Mouse (Mus musculus) bone marrow, adult 2 months (tissue): ENCODE results near the gene 2310050C09Rik. TPM values are rescaled to one million over a fixed set of nuclear protein-coding genes. Genes with fewer than 3 reads are reported as not detected.

Source experiments
- H3K27ac ChIP-seq: fragments of 200-500 bp; 2 replicates; pipeline ENCODE4 v1.5.1; 2012; ENCODE audit warnings: low read depth, mild to moderate bottlenecking, control low read depth, inconsistent platforms, low read length; ENCODE audit not compliant: control insufficient read depth, poor library complexity, insufficient read depth
- H3K4me1 ChIP-seq: fragments of 200-500 bp; 2 replicates; pipeline ENCODE4 v1.6.1; 2011; ENCODE audit warnings: low read length; ENCODE audit not compliant: control insufficient read depth, insufficient read depth
- H3K4me3 ChIP-seq: fragments of 200-500 bp; replicated peaks from 2 replicates; pipeline ENCODE3; 2011; ENCODE audit warnings: mild to moderate bottlenecking, low read depth, low read length, control low read depth; ENCODE audit not compliant: control insufficient read depth
- CTCF ChIP-seq: fragments of 200-500 bp; IDR thresholded peaks from 2 replicates; pipeline ENCODE4 v1.5.1; 2011; ENCODE audit warnings: low read length, control low read depth; ENCODE audit not compliant: control insufficient read depth, insufficient read depth
- POLR2A ChIP-seq: fragments of 200-500 bp; IDR thresholded peaks from 2 replicates; pipeline ENCODE4 v1.6.1; 2011; ENCODE audit warnings: low read depth, mild to moderate bottlenecking, control low read depth, low read length, borderline replicate concordance; ENCODE audit not compliant: control insufficient read depth
- WGBS: fragments of 180-500 bp; shearing (Covaris S2); methylation state at CpG from one replicate; pipeline ENCODE4 v1.1.7; 2018; 5-methylcytosine and 5-hydroxymethylcytosine counted together
- polyA plus RNA-seq: library from polyadenylated mRNA; stranded (reverse); fragments of >200 nt; gene quantifications from 2 replicates; pipeline ENCODE4 v1.2.4, GENCODE M21; 2011; ENCODE audit warnings: low replicate concordance; ENCODE audit not compliant: missing spikeins, insufficient read depth, insufficient read length

2310050C09Rik gene
- not detected in 2 replicates for polyA plus RNA-seq

DNA sequence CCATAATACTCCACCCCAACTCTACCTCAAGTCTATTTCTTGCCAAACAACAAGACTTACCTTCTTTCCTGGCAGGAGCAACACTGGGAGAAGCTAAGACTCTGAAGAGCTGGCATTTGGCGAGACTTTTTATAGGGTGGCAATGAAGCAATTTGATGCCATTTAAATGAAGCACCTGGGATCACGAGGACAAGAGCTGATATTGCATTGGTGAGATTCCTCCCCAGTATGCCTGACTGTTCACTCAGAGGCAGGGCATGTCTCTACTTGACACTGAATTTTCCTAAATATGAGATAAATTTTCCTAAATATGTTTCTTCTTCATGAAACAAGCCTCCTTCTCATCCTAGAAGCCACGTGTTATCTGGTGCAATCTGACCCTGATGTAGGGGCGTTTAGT, at the start of gene 2310050C09Rik:
Gene 2310050C09Rik (minus strand): TSS at position 101 of the 400 bp plus-strand sequence.
- Histone ChIP-seq H3K4me3 (no peak within 1 kb of the TSS), H3K27ac (no peak within 1 kb of the TSS), H3K4me1 (no peaks in the 10 kb centered on the region)
- WGBS, result 69% methylated on average over 4 of the region's 4 CpGs
- TF ChIP-seq POLR2A (no peak), CTCF (no peak)

DNA sequence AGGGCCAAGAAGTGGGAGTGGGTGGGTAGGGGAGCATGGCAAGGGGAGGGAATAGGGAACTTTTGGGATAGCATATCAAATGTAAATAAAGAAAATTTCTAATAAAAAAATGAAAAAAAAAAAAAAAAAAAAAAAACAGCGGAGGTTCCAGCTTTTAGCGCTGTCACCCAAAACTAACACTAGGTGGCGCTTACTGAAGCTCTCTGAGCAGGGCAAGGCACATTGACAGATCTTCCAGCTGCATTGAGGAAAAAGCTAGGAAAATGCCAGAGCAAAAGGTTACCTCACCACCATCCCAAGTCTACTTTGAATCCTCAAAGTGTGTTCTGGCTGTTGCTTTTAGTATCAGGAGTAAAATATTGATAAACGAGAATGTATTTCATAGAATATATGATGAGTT, 37.6 kb upstream of the 2310050C09Rik start:
- H3K4me3 ChIP-seq, result no peak overlapping the region
- no peaks in the 10 kb centered on the region for H3K4me1 ChIP-seq
- TF ChIP-seq POLR2A (no peak), CTCF (no peak)
- H3K27ac ChIP-seq, result no peak overlapping the region
- 24% methylated on average over 4 of the region's 4 CpGs for WGBS

DNA sequence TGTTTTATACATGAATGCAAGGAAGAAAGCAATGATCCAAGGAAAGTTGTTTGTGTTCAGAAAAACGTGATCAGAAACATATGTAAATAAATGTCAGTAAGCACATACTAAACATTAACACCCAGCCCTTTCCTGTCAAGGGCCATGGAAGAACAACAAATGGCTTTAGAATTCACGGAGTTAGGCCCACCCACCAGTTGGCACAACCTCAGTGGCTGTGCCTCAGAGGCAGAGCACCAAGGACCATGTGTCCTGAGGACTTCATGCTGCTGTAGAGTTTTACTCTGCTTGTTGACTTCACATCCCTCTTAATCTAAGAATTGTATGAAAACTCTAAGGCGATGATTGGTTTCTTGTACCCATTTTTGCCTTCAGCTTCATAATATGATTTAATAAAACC, 35.2 kb upstream of the 2310050C09Rik start:
- no peak overlapping the region for H3K27ac ChIP-seq
- no peak for TF ChIP-seq POLR2A
- TF ChIP-seq CTCF, result no peak
- H3K4me1 ChIP-seq, result no peaks in the 10 kb centered on the region
- WGBS, result 46% methylated on average over 3 of the region's 3 CpGs
- H3K4me3 ChIP-seq, result no peak overlapping the region

DNA sequence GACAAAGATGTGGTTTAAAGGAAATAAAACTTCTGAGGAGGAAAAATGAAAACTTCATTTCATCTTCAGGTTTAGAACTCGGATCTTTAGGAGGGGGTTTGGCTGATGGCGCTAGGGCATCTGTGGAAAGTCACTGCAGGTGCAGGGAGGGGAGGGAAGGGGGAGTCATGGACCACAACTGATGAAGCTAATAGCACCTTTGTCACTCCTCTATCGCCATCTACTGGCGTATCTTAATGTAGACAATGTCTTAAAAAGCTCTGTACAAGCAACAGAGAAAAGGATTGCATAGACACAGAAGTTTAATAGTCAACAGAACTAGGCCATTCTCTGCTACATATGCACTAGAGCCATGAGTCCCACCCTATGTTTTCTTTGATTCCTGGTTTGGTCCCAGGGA, 33.6 kb upstream of the 2310050C09Rik start:
- H3K4me1 ChIP-seq, result no peaks in the 10 kb centered on the region
- no peak overlapping the region for H3K27ac ChIP-seq
- no peak overlapping the region for H3K4me3 ChIP-seq
- TF ChIP-seq CTCF (no peak), POLR2A (no peak)
- 18% methylated on average over 4 of the region's 4 CpGs for WGBS

DNA sequence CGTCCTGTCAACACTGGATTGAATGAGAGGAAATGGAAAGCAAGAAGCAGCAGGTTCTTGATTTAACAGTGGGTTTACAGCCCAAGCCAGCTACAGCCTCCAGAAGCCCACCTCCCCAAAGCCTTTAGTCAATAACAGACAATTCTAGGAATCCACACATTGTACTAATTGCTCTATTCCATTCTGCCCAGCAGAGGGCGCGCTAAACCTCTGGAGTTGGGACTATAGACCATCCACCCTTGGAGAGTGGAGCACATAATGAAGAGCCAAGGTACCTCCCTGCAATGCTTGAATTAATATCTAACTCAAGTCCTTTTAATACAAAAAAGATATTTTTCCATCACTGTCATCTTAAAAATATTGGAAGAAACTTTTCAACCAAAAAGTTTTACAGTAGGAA, 33.0 kb upstream of the 2310050C09Rik start:
- Histone ChIP-seq H3K4me3 (no peak overlapping the region), H3K4me1 (no peaks in the 10 kb centered on the region), H3K27ac (no peak overlapping the region)
- WGBS, result 17% methylated on average over 3 of the region's 3 CpGs
- TF ChIP-seq POLR2A (no peak), CTCF (no peak)

DNA sequence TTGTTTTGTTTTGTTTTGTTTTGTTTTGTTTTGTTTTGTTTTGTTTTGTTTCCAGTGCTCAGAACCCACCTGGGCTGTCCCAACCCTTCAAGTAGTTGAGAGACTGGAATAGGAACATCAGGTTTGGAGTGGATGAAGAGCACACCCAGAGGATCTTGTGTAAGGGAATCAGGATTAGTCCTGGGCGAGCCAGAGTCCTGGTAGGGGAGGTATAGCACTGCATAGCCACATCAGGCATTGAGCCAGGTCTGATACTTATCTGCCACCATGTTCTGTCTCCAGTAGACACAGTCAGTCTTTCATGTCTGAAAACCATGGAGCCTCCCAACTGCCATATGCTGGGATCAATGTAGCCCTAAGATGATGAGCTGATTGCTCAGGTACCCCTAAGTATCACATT, 24.5 kb upstream of the 2310050C09Rik start:
- no peak for TF ChIP-seq CTCF
- TF ChIP-seq POLR2A, result no peak
- Histone ChIP-seq H3K4me1 (no peaks in the 10 kb centered on the region), H3K4me3 (no peak overlapping the region), H3K27ac (no peak overlapping the region)
- WGBS, result 46% methylated on average over 1 of the region's 1 CpGs

DNA sequence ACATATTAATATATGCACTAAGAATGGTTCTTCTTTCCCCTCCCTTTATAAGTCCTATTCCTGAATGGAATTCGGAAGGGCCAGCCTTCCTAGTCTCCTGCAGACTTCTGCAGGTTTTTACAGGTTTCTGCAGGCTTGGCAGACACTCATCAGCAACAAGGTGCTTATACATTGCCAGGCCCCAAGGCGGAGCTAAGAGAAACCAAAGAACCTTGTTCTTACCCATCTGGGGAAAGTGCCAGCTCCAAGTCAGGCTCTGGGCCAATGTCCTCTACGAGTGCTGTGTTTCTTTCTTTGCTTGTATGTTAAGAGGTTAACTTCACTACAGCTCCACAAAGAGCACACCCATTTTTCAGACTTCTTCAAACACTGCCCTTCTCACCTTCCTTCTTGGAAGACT, 24.0 kb upstream of the 2310050C09Rik start:
- no peak for TF ChIP-seq CTCF
- no peak for TF ChIP-seq POLR2A
- no peak overlapping the region for H3K27ac ChIP-seq
- H3K4me3 ChIP-seq, result no peak overlapping the region
- WGBS, result 51% methylated on average over 3 of the region's 3 CpGs
- no peaks in the 10 kb centered on the region for H3K4me1 ChIP-seq

DNA sequence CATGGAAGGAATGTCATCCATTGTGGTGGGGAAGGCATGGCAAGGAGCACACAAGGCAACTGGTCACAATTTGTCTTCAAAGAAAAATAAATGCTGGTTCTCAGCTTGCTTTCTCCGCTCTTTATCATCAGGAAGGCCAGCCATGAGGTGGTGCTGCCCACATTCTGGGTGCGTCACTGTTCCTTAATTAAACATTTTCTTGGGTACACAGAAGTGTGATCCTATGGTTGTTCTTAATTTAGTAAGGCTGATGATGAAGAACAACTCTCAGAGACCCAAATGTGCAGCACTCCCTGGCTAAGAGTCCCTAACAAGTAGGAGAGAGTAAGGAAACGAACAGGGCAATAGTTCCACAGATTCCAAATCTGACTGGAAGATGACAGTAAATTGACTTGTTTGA, 4.2 kb upstream of the 2310050C09Rik start:
- 75% methylated on average over 3 of the region's 3 CpGs for WGBS
- H3K27ac ChIP-seq, result no peak overlapping the region
- H3K4me3 ChIP-seq, result no peak overlapping the region
- TF ChIP-seq CTCF, result no peak
- TF ChIP-seq POLR2A, result no peak
- H3K4me1 ChIP-seq, result no peaks in the 10 kb centered on the region

DNA sequence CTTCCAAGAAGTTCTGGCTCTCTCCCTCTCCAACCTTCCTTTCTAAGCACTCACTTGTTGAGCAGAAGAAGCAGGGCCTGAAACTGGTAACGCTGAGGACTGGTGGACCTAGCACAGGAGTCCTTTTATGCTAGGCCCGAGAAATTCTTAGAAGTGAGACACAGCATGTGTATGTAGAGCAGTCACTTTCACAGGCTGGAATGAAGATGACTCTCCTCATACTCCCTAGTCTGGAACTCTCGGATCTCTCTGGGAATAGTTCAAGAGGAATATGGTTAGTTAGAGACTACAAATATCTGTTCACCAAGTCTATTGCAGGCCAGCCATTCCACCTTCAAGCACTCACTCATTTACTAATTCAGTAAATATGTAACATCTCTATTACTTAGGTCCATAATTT, 18.8 kb downstream of the 2310050C09Rik start, which contains the start of gene Lce1l:
Gene Lce1l (minus strand): TSS at position 101 of the 400 bp plus-strand sequence.
- H3K27ac ChIP-seq, result no peak within 1 kb of the TSS
- TF ChIP-seq CTCF, result no peak
- TF ChIP-seq POLR2A, result no peak
- WGBS, result 65% methylated on average over 3 of the region's 3 CpGs
- H3K4me1 ChIP-seq, result no peaks in the 10 kb centered on the region
- H3K4me3 ChIP-seq, result no peak within 1 kb of the TSS
